Mouse (Mus musculus) stomach, embryonic 14.5 days (tissue): ENCODE measurements around the gene Elane. TPM values are rescaled to one million over a fixed set of nuclear protein-coding genes. Genes with fewer than 3 reads are reported as not detected.
"Not testable (repeated sequence)": the region's sequence is repeated elsewhere in the genome, so short reads cannot be mapped to it uniquely, and the experiment has no call there.

Experiments used
- ATAC-seq: fragments of 200-750 bp; cut with Nextera tagmentation; 2 replicates; pipeline ENCODE4 v1.8.0; 2017; ENCODE audit warnings: low read depth, moderate TSS enrichment; ENCODE audit not compliant: insufficient number of reproducible peaks, insufficient read depth, low FRiP score
- H3K27ac ChIP-seq: fragments of 300-500 bp; sonication (generic); 2 replicates; pipeline ENCODE4 v1.5.1; 2014; ENCODE audit warnings: mild to moderate bottlenecking, low read length, moderate library complexity, mixed read lengths
- H3K27me3 ChIP-seq: fragments of 300-500 bp; sonication (generic); 2 replicates; pipeline ENCODE4 v1.6.1; 2014; ENCODE audit warnings: low read length, control low read depth, mixed read lengths; ENCODE audit not compliant: control insufficient read depth, insufficient read depth
- H3K36me3 ChIP-seq: fragments of 300-500 bp; sonication (generic); 2 replicates; pipeline ENCODE4 v1.6.1; 2014; ENCODE audit warnings: mild to moderate bottlenecking, control low read depth, low read length, moderate library complexity, mixed read lengths; ENCODE audit not compliant: control insufficient read depth, insufficient read depth
- H3K4me1 ChIP-seq: fragments of 300-500 bp; sonication (generic); 2 replicates; pipeline ENCODE4 v1.6.1; 2014; ENCODE audit warnings: low read length, control low read depth, mixed read lengths; ENCODE audit not compliant: control insufficient read depth, insufficient read depth
- H3K4me2 ChIP-seq: fragments of 300-500 bp; sonication (generic); replicated peaks from 2 replicates; pipeline ENCODE4 v1.6.1; 2014; ENCODE audit warnings: low read depth, low read length, control low read depth
- H3K4me3 ChIP-seq: fragments of 300-500 bp; sonication (generic); 2 replicates; pipeline ENCODE4 v1.5.1; 2014; ENCODE audit warnings: low read depth, low read length, control low read depth
- H3K9ac ChIP-seq: fragments of 300-500 bp; sonication (generic); replicated peaks from 2 replicates; pipeline ENCODE4 v1.6.1; 2014; ENCODE audit warnings: low read depth, mild to moderate bottlenecking, control low read depth, low read length, moderate library complexity, mixed read lengths
- H3K9me3 ChIP-seq: fragments of 300-500 bp; sonication (generic); 2 replicates; pipeline ENCODE4 v1.6.1; 2016; ENCODE audit warnings: low read depth, low read length, control low read depth; ENCODE audit not compliant: control insufficient read depth
- WGBS: fragments of 180-500 bp; shearing (Covaris S2); extraction: QIAGEN DNeasy Blood & Tissue Kit; methylation state at CpG from one replicate; pipeline ENCODE4 v1.1.7; 2014; 5-methylcytosine and 5-hydroxymethylcytosine counted together
- polyA plus RNA-seq: library from polyadenylated mRNA; unstranded; fragments of >200 nt; fragmentation: Nextera tagmentation; extraction: Ambion mirVana; gene quantifications from 2 replicates; pipeline ENCODE4 v1.2.1, GENCODE M21; 2014

The Elane gene
- polyA plus RNA-seq, 1 experiment from 2014 or later = 3.3 TPM

GRCm38 (mm10) chr10:79881981-79882380 is 4.1 kb upstream of the Elane start:
- H3K4me3 ChIP-seq = no peak overlapping the region
- 8% methylated on average over 22 of the region's 22 CpGs for WGBS
- ATAC-seq = peak; percentile 37; the same call in 1 of the 2 replicates

GRCm38 (mm10) chr10:79883297-79884084 is 2.6 kb upstream of the Elane start:
- Histone ChIP-seq H3K27me3 (no peaks in the 10 kb centered on the region), H3K9me3 (no peaks in the 10 kb centered on the region), H3K4me2 (no peak overlapping the region), H3K27ac (no peak overlapping the region), H3K4me1 (peaks cover 19% of the 10 kb centered on the region), H3K36me3 (no peaks in the 10 kb centered on the region), H3K4me3 (no peak overlapping the region), H3K9ac (no peak overlapping the region)
- no peak for ATAC-seq
- 18% methylated on average over 22 of the region's 22 CpGs for WGBS

More at GRCm38 (mm10) chr10:79881981-79882380, 4.1 kb upstream of the Elane start:
- H3K27ac ChIP-seq = no peak overlapping the region
- no peak overlapping the region for H3K9ac ChIP-seq
- peak overlapping the region; percentile 37 for H3K4me2 ChIP-seq
- no peaks in the 10 kb centered on the region for H3K27me3 ChIP-seq
- H3K36me3 ChIP-seq = no peaks in the 10 kb centered on the region
- H3K9me3 ChIP-seq = no peaks in the 10 kb centered on the region
- H3K4me1 ChIP-seq = peaks cover 19% of the 10 kb centered on the region

- 71% methylated on average over 4 of the region's 4 CpGs for WGBS
- no peaks in the 10 kb centered on the region for H3K9me3 ChIP-seq
- no peak for ATAC-seq
- no peaks in the 10 kb centered on the region for H3K27me3 ChIP-seq
- no peaks in the 10 kb centered on the region for H3K36me3 ChIP-seq
- no peak overlapping the region for H3K4me3 ChIP-seq
- H3K4me1 ChIP-seq = peaks cover 17% of the 10 kb centered on the region
- no peak overlapping the region for H3K4me2 ChIP-seq
- no peak overlapping the region for H3K9ac ChIP-seq
- no peak overlapping the region for H3K27ac ChIP-seq
Measured at GRCm38 (mm10) chr10:79884446-79884845, 1.6 kb upstream of the Elane start.

- H3K36me3 ChIP-seq, H3K4me2 ChIP-seq, H3K9me3 ChIP-seq, H3K4me3 ChIP-seq, H3K9ac ChIP-seq, H3K27me3 ChIP-seq, ATAC-seq, H3K27ac ChIP-seq: not testable (repeated sequence)
- 66% methylated on average over 2 of the region's 3 CpGs for WGBS
- H3K4me1 ChIP-seq = peaks cover 12% of the 10 kb centered on the region
Measured at GRCm38 (mm10) chr10:79884938-79885337, 1.1 kb upstream of the Elane start.

- Histone ChIP-seq H3K27me3 (no peaks in the 10 kb centered on the region), H3K4me3 (no peak overlapping the region), H3K36me3 (no peaks in the 10 kb centered on the region), H3K4me2 (no peak overlapping the region), H3K27ac (no peak overlapping the region), H3K9me3 (no peaks in the 10 kb centered on the region), H3K4me1 (peaks cover 12% of the 10 kb centered on the region), H3K9ac (no peak overlapping the region)
- ATAC-seq = no peak
- WGBS = 79% methylated on average over 8 of the region's 8 CpGs
Measured at GRCm38 (mm10) chr10:79886611-79887010, 564 bp downstream of the Elane start.

GRCm38 (mm10) chr10:79889386-79889785 is 3.3 kb downstream of the Elane start:
- Histone ChIP-seq H3K27ac (no peak overlapping the region), H3K36me3 (peaks cover 4% of the 10 kb centered on the region), H3K9ac (no peak overlapping the region), H3K4me3 (no peak overlapping the region), H3K4me1 (no peaks in the 10 kb centered on the region), H3K9me3 (no peaks in the 10 kb centered on the region), H3K4me2 (no peak overlapping the region), H3K27me3 (no peaks in the 10 kb centered on the region)
- 62% methylated on average over 2 of the region's 2 CpGs for WGBS
- ATAC-seq = no peak

GRCm38 (mm10) chr10:79890670-79891069 is 4.6 kb downstream of the Elane start, which contains the start of gene Cfd:
Cfd (plus strand) TSS chr10:79890853.
- Histone ChIP-seq H3K9me3 (no peaks in the 10 kb centered on the region), H3K9ac (no peak within 1 kb of the TSS), H3K4me2 (no peak within 1 kb of the TSS), H3K4me3 (no peak within 1 kb of the TSS), H3K27me3 (no peaks in the 10 kb centered on the region), H3K36me3 (peaks cover 5% of the 10 kb centered on the region), H3K4me1 (no peaks in the 10 kb centered on the region), H3K27ac (no peak within 1 kb of the TSS)
- no peak for ATAC-seq
- 37% methylated on average over 5 of the region's 5 CpGs for WGBS

GRCm38 (mm10) chr10:79892451-79893118 is 6.5 kb downstream of the Elane start:
- peaks cover 18% of the 10 kb centered on the region for H3K36me3 ChIP-seq
- WGBS = 41% methylated on average over 22 of the region's 22 CpGs
- not testable (repeated sequence) for ATAC-seq, H3K4me1 ChIP-seq, H3K9ac ChIP-seq, H3K4me3 ChIP-seq, H3K27ac ChIP-seq, H3K4me2 ChIP-seq, H3K9me3 ChIP-seq, H3K27me3 ChIP-seq
